Mouse (Mus musculus) megakaryocyte-erythroid progenitor cell, adult 5-6 weeks (primary cell): ENCODE measurements around the gene Gm45062. TPM values are rescaled to one million over a fixed set of nuclear protein-coding genes. Genes with fewer than 3 reads are reported as not detected.

ENCODE experiments used
- ATAC-seq: replicated peaks from 2 replicates; pipeline ENCODE4 v1.8.0; 2016; ENCODE audit warnings: mild to moderate bottlenecking, inconsistent platforms; ENCODE audit not compliant: severe bottlenecking, poor library complexity, low FRiP score, low TSS enrichment
- total RNA-seq, 2 experiments: library from RNA; stranded (forward) in 1 of 2; stranded (reverse) in 1 of 2; fragments of 200-1000, 215-1000 nt in 1 of 2; fragments of >200 nt in 1 of 2; fragmentation: Nextera tagmentation in 1 of 2; gene quantifications; 2 replicates each; pipeline ENCODE4 v1.2.3; 2014 to 2017

Gm45062 gene
- total RNA-seq, 2 experiments from 2014 or later: 1.6 TPM; not detected in 1

- ATAC-seq: no peak
Measured at GRCm38 (mm10) chr6:8458596-8458995, 199.3 kb downstream of the Gm45062 start.

GRCm38 (mm10) chr6:8462447-8462846, 203.2 kb downstream of the Gm45062 start:
- no peak for ATAC-seq

DNA sequence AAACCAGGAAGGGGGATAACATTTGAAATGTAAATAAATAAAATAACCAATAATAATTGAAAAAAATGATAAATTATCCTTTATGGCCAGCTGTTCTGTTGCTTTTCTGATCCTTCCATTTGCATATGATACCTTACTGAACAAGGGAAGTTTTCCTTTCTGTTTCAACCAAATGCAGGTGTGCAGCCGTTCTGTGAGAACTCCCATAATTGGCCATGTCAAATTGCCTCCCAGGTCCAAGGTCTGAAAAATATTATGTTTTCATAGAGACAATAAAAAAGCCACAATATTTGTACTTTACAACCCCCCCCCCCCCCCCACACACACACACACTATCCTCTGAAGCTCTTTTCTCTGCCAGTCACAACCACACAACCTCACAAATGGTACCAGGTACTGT, 206.1 kb downstream of the Gm45062 start:
- no peak for ATAC-seq

- no peak for ATAC-seq
Measured at GRCm38 (mm10) chr6:8465985-8466384, 206.7 kb downstream of the Gm45062 start.

GRCm38 (mm10) chr6:8467667-8468337, 208.6 kb downstream of the Gm45062 start:
- ATAC-seq: no peak

DNA sequence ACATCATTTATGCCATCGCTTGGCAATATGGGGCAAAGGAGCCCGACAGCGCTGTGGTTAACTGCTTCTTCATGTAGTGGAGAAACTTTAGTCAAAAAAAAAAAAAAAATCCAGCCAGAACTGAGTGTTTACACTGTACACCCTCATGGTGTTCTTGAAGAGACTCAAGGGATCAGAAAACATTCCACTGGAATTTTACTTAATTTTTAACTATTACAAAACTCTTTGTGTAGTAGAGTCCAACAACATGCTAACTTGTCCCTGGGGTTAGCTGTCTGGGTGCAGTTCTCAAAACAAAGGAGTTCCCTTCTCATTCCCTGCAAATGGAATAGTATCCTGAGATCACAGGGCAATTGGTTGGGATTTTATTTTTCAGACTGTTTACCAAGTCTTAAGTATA, 210.7 kb downstream of the Gm45062 start:
- no peak for ATAC-seq

GRCm38 (mm10) chr6:8472125-8472524, 212.9 kb downstream of the Gm45062 start:
- ATAC-seq: no peak

DNA sequence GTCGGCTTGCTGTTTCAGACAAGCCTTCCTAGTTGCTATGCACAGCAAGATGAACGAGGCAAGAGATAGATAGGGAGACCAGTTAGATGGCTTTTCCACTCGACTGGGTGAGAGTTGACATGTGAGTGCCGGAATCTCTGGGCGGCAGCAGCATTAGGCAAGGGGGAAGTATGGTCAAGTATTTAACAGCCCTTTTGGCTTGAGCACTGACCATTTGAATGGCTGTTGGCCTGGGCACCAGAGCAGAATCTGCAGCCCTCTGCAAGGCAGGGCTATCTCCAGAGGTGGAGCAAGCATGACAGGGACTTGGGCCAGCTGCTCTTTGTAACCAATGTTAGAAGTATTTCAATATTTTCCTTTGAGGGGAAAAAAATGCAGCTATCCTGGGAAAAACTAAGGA, 213.7 kb downstream of the Gm45062 start:
- peak; percentile 34; the same call in 1 of the 2 replicates for ATAC-seq

DNA sequence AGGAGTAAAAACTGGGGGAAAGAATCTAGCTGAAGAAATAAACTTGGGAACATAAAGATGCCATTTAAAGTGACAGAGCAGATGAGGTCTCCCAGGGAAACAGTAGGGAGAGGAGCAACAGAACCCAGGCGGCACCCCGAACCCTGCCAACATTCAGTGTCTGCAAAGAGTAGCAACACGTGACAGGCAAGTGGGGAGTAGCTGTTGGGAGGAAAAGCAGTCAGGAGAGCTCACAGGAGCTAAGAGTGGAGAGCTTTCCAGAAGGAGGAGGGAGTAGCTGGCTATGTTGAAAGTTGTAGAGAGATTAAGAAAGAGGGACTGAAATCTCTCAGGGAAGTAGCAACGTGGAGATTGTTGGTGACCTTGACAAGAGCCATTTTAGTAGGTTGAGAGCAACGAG, 214.2 kb downstream of the Gm45062 start:
- ATAC-seq: no peak

- ATAC-seq: peak; percentile 48
Measured at GRCm38 (mm10) chr6:8474316-8474715, 215.1 kb downstream of the Gm45062 start.

DNA sequence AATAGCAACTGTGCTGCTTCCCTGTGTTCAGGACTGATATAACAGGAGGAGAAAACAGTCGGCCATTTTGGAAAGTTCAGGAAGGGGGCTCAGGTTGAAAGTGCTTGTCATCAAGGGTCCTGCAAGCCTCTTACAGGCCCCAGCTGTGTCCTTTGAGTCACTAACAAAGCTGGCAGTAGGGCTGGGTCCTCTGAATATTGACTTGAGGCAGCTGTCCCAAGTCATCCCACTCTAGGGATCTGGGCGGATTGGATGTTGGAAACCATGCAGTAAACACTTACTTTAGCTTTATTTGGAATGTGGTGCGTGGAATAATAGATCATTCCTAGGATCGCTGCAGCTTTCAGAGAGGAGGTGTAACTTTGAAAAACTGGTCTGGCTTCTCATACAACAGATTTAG, 215.6 kb downstream of the Gm45062 start:
- no peak for ATAC-seq

DNA sequence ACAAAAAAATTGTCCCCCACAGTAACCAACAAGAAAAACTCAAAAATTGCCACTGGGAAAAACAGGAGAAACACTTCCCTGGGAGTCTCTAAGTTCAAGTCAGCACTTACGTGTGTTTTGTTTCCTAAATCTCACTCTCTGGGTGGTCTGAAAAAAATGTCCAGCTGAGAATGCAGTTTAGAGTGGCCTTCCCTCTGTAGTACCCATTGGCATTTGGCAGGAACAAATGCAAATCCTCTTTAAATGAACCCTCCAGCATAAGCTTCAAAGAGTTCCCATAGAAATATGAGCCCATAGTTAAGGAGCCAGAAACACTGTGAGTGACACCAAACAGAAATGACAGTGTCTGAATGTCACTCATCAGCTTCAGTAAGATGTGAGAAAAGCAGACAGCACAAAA, 219.9 kb downstream of the Gm45062 start:
- no peak for ATAC-seq

GRCm38 (mm10) chr6:8484437-8485275, 225.4 kb downstream of the Gm45062 start:
- ATAC-seq: peak; percentile 69

- ATAC-seq: no peak
Measured at GRCm38 (mm10) chr6:8485414-8486175, 226.3 kb downstream of the Gm45062 start.

GRCm38 (mm10) chr6:8486391-8487043, 227.3 kb downstream of the Gm45062 start:
- ATAC-seq: no peak

- peak; percentile 79 for ATAC-seq
Measured at GRCm38 (mm10) chr6:8487044-8487853, 228.0 kb downstream of the Gm45062 start.

DNA sequence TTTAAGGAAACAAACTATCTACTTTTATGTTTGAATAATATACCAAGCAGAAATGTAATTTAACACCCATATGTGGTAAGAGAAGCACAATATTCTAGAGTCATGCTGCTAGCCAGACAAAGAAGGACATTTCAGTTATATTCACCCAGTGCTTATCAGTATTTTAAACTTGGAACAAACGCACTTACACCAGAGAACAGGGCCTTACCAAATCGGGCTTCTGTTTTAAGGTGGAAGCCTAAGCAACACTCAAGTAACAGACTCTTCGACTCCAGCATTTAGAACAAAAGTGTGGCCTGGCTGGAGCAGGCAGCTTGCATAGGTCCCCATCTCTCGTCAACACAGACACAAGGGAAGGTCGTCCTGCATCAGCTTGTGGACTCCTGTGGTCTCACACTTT, 229.0 kb downstream of the Gm45062 start:
- peak; percentile 19 for ATAC-seq

GRCm38 (mm10) chr6:8489266-8489665, 230.0 kb downstream of the Gm45062 start:
- no peak for ATAC-seq
